Mouse (Mus musculus) MEL (cell line): ENCODE results near the gene Chd5.

Source experiments
- POLR2A ChIP-seq, 2 experiments: IDR thresholded peaks; 2 replicates each; pipeline ENCODE4 v1.6.1; 2011 to 2012; ENCODE audit warnings: low read length in 2 of 2, mild to moderate bottlenecking in 2 of 2, control low read depth in 1 of 2, improper control_type of control experiment in 1 of 2, low read depth in 1 of 2, moderate library complexity in 1 of 2; ENCODE audit not compliant: control insufficient read depth in 1 of 2, insufficient read depth in 1 of 2, poor library complexity in 1 of 2
- ZC3H11A ChIP-seq: IDR thresholded peaks from 2 replicates; pipeline ENCODE4 v1.6.1; 2012; ENCODE audit warnings: low read depth, mild to moderate bottlenecking, inconsistent platforms, low read length, improper control_type of control experiment

GRCm38 (mm10) chr4:152432308-152432707 is 93.9 kb downstream of the Chd5 start:
- TF ChIP-seq POLR2A (IDR thresholded peaks at IDR 0.05; ENCODE audit: control insufficient read depth in 1 of 2, insufficient read depth in 1 of 2, low read depth in 1 of 2, low read length in 2 of 2, poor library complexity in 1 of 2) (no peak), ZC3H11A (no peak)
